Mouse (Mus musculus): Measurements from ENCODE around the gene Lhx1. TPM values are rescaled to one million over a fixed set of nuclear protein-coding genes. Genes with fewer than 3 reads are reported as not detected.

Lhx1 gene
- polyA plus RNA-seq, 1 experiment from 2014 or later, result 0.32 TPM

- 20% methylated on average over 24 of the region's 24 CpGs for WGBS
- Histone ChIP-seq H3K27me3 (ENCODE audit: control insufficient read depth, insufficient read depth, low read length) (peaks cover 87% of the 10 kb centered on the region), H3K4me2 (ENCODE audit: low read depth, low read length) (no peak overlapping the region), H3K9me3 (replicated peaks; ENCODE audit: control insufficient read depth, low read length) (no peaks in the 10 kb centered on the region), H3K4me3 (replicated peaks; ENCODE audit: low read length) (no peak overlapping the region), H3K9ac (ENCODE audit: low read length) (no peak overlapping the region), H3K4me1 (ENCODE audit: control insufficient read depth, insufficient read depth, low read length) (peaks cover 20% of the 10 kb centered on the region), H3K36me3 (ENCODE audit: control insufficient read depth, insufficient read depth, low read length) (no peaks in the 10 kb centered on the region), H3K27ac (ENCODE audit: low read length) (no peak overlapping the region)
- ATAC-seq (ENCODE audit: insufficient read depth, low FRiP score), result no peak
Measured at GRCm38 (mm10) chr11:84521751-84522299, 3.5 kb downstream of the Lhx1 start.

GRCm38 (mm10) chr11:84521071-84521390 lies 4.3 kb downstream of the Lhx1 start:
- ATAC-seq (ENCODE audit: insufficient read depth, low FRiP score), result no peak
- H3K27ac ChIP-seq (ENCODE audit: low read length), result no peak overlapping the region
- H3K4me1 ChIP-seq (ENCODE audit: control insufficient read depth, insufficient read depth, low read length), result peaks cover 18% of the 10 kb centered on the region
- WGBS, result 44% methylated on average over 3 of the region's 3 CpGs
- no peak overlapping the region for H3K4me2 ChIP-seq (ENCODE audit: low read depth, low read length)
- no peaks in the 10 kb centered on the region for H3K9me3 ChIP-seq (replicated peaks; ENCODE audit: control insufficient read depth, low read length)
- no peak overlapping the region for H3K9ac ChIP-seq (ENCODE audit: low read length)
- peaks cover 87% of the 10 kb centered on the region for H3K27me3 ChIP-seq (ENCODE audit: control insufficient read depth, insufficient read depth, low read length)
- no peak overlapping the region for H3K4me3 ChIP-seq (replicated peaks; ENCODE audit: low read length)
- no peaks in the 10 kb centered on the region for H3K36me3 ChIP-seq (ENCODE audit: control insufficient read depth, insufficient read depth, low read length)

GRCm38 (mm10) chr11:84520269-84521070 lies 4.9 kb downstream of the Lhx1 start:
- Histone ChIP-seq H3K4me3 (replicated peaks; ENCODE audit: low read length) (no peak overlapping the region), H3K27ac (ENCODE audit: low read length) (no peak overlapping the region), H3K9ac (ENCODE audit: low read length) (no peak overlapping the region), H3K9me3 (replicated peaks; ENCODE audit: control insufficient read depth, low read length) (no peaks in the 10 kb centered on the region), H3K4me1 (ENCODE audit: control insufficient read depth, insufficient read depth, low read length) (peaks cover 12% of the 10 kb centered on the region), H3K4me2 (ENCODE audit: low read depth, low read length) (no peak overlapping the region), H3K36me3 (ENCODE audit: control insufficient read depth, insufficient read depth, low read length) (no peaks in the 10 kb centered on the region), H3K27me3 (ENCODE audit: control insufficient read depth, insufficient read depth, low read length) (peaks cover 87% of the 10 kb centered on the region)
- ATAC-seq (ENCODE audit: insufficient read depth, low FRiP score), result no peak
- 12% methylated on average over 31 of the region's 31 CpGs for WGBS

GRCm38 (mm10) chr11:84519576-84520268 lies 5.6 kb downstream of the Lhx1 start:
- no peaks in the 10 kb centered on the region for H3K9me3 ChIP-seq (replicated peaks; ENCODE audit: control insufficient read depth, low read length)
- no peak overlapping the region for H3K27ac ChIP-seq (ENCODE audit: low read length)
- no peak for ATAC-seq (ENCODE audit: insufficient read depth, low FRiP score)
- 24% methylated on average over 34 of the region's 34 CpGs for WGBS
- no peaks in the 10 kb centered on the region for H3K36me3 ChIP-seq (ENCODE audit: control insufficient read depth, insufficient read depth, low read length)
- H3K9ac ChIP-seq (ENCODE audit: low read length), result no peak overlapping the region
- no peak overlapping the region for H3K4me3 ChIP-seq (replicated peaks; ENCODE audit: low read length)
- H3K4me2 ChIP-seq (ENCODE audit: low read depth, low read length), result no peak overlapping the region
- H3K4me1 ChIP-seq (ENCODE audit: control insufficient read depth, insufficient read depth, low read length), result peaks cover 5% of the 10 kb centered on the region
- peaks cover 87% of the 10 kb centered on the region for H3K27me3 ChIP-seq (ENCODE audit: control insufficient read depth, insufficient read depth, low read length)

- no peaks in the 10 kb centered on the region for H3K9me3 ChIP-seq (replicated peaks; ENCODE audit: control insufficient read depth, low read length)
- peaks cover 2% of the 10 kb centered on the region; the same call in 1 of the 2 replicates for H3K4me1 ChIP-seq (ENCODE audit: control insufficient read depth, insufficient read depth, low read length)
- no peak overlapping the region for H3K27ac ChIP-seq (ENCODE audit: low read length)
- no peak overlapping the region for H3K9ac ChIP-seq (ENCODE audit: low read length)
- 47% methylated on average over 12 of the region's 12 CpGs for WGBS
- no peak for ATAC-seq (ENCODE audit: insufficient read depth, low FRiP score)
- no peak overlapping the region for H3K4me3 ChIP-seq (replicated peaks; ENCODE audit: low read length)
- no peak overlapping the region for H3K4me2 ChIP-seq (ENCODE audit: low read depth, low read length)
- H3K36me3 ChIP-seq (ENCODE audit: control insufficient read depth, insufficient read depth, low read length), result no peaks in the 10 kb centered on the region
- peaks cover 87% of the 10 kb centered on the region for H3K27me3 ChIP-seq (ENCODE audit: control insufficient read depth, insufficient read depth, low read length)
Measured at GRCm38 (mm10) chr11:84519036-84519435, 6.3 kb downstream of the Lhx1 start.

- H3K4me2 ChIP-seq (ENCODE audit: low read depth, low read length), result no peak overlapping the region
- no peak for ATAC-seq (ENCODE audit: insufficient read depth, low FRiP score)
- H3K4me3 ChIP-seq (replicated peaks; ENCODE audit: low read length), result no peak overlapping the region
- peaks cover 81% of the 10 kb centered on the region for H3K27me3 ChIP-seq (ENCODE audit: control insufficient read depth, insufficient read depth, low read length)
- 56% methylated on average over 5 of the region's 5 CpGs for whole genome bisulfite sequencing
- H3K9me3 ChIP-seq (replicated peaks; ENCODE audit: control insufficient read depth, low read length), result no peaks in the 10 kb centered on the region
- no peak overlapping the region for H3K9ac ChIP-seq (ENCODE audit: low read length)
- H3K4me1 ChIP-seq (ENCODE audit: control insufficient read depth, insufficient read depth, low read length), result peaks cover 5% of the 10 kb centered on the region; the same call in 1 of the 2 replicates
- H3K27ac ChIP-seq (ENCODE audit: low read length), result no peak overlapping the region
- no peaks in the 10 kb centered on the region for H3K36me3 ChIP-seq (ENCODE audit: control insufficient read depth, insufficient read depth, low read length)
Measured at GRCm38 (mm10) chr11:84518261-84518660, 7.1 kb downstream of the Lhx1 start.

GRCm38 (mm10) chr11:84517431-84517830 lies 7.9 kb downstream of the Lhx1 start:
- Histone ChIP-seq H3K36me3 (ENCODE audit: control insufficient read depth, insufficient read depth, low read length) (no peaks in the 10 kb centered on the region), H3K27ac (ENCODE audit: low read length) (no peak overlapping the region), H3K9ac (ENCODE audit: low read length) (no peak overlapping the region), H3K4me3 (replicated peaks; ENCODE audit: low read length) (no peak overlapping the region), H3K9me3 (replicated peaks; ENCODE audit: control insufficient read depth, low read length) (no peaks in the 10 kb centered on the region), H3K4me1 (ENCODE audit: control insufficient read depth, insufficient read depth, low read length) (peaks cover 7% of the 10 kb centered on the region; the same call in 1 of the 2 replicates), H3K4me2 (ENCODE audit: low read depth, low read length) (no peak overlapping the region), H3K27me3 (ENCODE audit: control insufficient read depth, insufficient read depth, low read length) (peaks cover 73% of the 10 kb centered on the region)
- no peak for ATAC-seq (ENCODE audit: insufficient read depth, low FRiP score)
- 40% methylated on average over 2 of the region's 2 CpGs for WGBS

GRCm38 (mm10) chr11:84516501-84517240 lies 8.7 kb downstream of the Lhx1 start:
- no peak for ATAC-seq (ENCODE audit: insufficient read depth, low FRiP score)

More at GRCm38 (mm10) chr11:84516501-84517240, 8.7 kb downstream of the Lhx1 start:
- Histone ChIP-seq H3K36me3 (ENCODE audit: control insufficient read depth, insufficient read depth, low read length) (no peaks in the 10 kb centered on the region), H3K9me3 (replicated peaks; ENCODE audit: control insufficient read depth, low read length) (no peaks in the 10 kb centered on the region), H3K9ac (ENCODE audit: low read length) (no peak overlapping the region), H3K4me2 (ENCODE audit: low read depth, low read length) (no peak overlapping the region), H3K4me3 (replicated peaks; ENCODE audit: low read length) (no peak overlapping the region), H3K27ac (ENCODE audit: low read length) (no peak overlapping the region), H3K4me1 (ENCODE audit: control insufficient read depth, insufficient read depth, low read length) (peaks cover 6% of the 10 kb centered on the region; the same call in 1 of the 2 replicates), H3K27me3 (ENCODE audit: control insufficient read depth, insufficient read depth, low read length) (peaks cover 66% of the 10 kb centered on the region)
- WGBS, result 16% methylated on average over 14 of the region's 14 CpGs

Data from stomach, embryonic 16.5 days (tissue).